Mouse (Mus musculus) thymus, postnatal 4 days (tissue): ENCODE measurements at regions not wholly inside any gene's neighbourhood (a gene's known extent, or its start where the extent isn't known, plus 50 kb on each side); places are given as distances from the start of the nearest gene placed in this dataset.

Source experiments
- DNase-seq: peaks from one replicate; pipeline ENCODE4 v3.0.0; 2021

- DNase-seq = no peak
Observed at GRCm38 (mm10) chr4:153727896-153728422, 229.1 kb upstream of the A430005L14Rik start.

- no peak for DNase-seq
Observed at GRCm38 (mm10) chr4:153738088-153738487, 218.9 kb upstream of the A430005L14Rik start.

- DNase-seq = no peak
Observed at GRCm38 (mm10) chr4:153742241-153742640, 214.8 kb upstream of the A430005L14Rik start.

- no peak for DNase-seq
Observed at GRCm38 (mm10) chr4:153752791-153753190, 204.2 kb upstream of the A430005L14Rik start.

- DNase-seq = no peak
Observed at GRCm38 (mm10) chr4:153758323-153758722, 198.7 kb upstream of the A430005L14Rik start.

DNA sequence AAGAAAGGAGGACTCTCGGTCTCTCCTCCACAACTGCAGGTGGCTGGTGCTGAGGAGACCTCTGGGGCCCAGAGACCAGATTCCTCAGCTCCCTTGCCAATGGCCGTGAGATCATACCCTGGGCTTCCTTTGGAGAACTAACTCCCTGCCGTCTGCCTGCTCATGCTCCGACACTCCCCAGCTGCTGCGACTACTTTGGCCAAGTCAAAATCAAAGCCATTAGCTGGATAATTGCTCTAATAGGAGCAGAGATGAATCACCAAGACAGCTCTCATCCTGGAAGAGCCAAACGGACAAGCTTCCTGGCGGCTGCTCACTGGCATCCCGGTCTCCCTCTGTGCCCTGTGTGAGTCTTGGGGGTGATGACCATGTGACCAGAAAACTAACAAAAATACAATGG, 198.3 kb upstream of the A430005L14Rik start:
- DNase-seq = no peak

DNA sequence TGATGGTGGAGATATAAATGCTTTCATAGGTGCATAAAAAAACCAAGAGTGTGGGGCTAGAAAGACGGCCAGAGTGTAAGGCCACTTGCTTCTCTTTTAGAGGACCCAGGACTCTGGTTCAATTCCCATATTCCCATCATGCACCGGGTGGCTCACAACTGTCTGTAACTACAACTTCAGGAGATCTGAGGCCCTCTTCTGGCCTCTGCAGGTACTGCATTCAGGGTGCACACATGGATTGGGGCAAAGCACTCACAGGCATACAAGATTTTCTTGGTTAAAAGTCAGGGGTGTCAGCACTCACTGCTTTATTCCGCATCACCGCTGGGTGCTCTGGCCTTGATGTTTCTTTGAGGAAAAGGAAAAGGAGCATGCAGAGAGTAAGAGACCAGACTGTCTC, 196.1 kb upstream of the A430005L14Rik start:
- no peak for DNase-seq

- no peak for DNase-seq
Observed at GRCm38 (mm10) chr4:153763413-153763812, 193.6 kb upstream of the A430005L14Rik start.

GRCm38 (mm10) chr4:153767713-153768112, 189.3 kb upstream of the A430005L14Rik start:
- DNase-seq = no peak

- DNase-seq = no peak
Observed at GRCm38 (mm10) chr4:153768350-153768749, 188.7 kb upstream of the A430005L14Rik start.

GRCm38 (mm10) chr4:153770675-153771074, 186.4 kb upstream of the A430005L14Rik start:
- DNase-seq = no peak

DNA sequence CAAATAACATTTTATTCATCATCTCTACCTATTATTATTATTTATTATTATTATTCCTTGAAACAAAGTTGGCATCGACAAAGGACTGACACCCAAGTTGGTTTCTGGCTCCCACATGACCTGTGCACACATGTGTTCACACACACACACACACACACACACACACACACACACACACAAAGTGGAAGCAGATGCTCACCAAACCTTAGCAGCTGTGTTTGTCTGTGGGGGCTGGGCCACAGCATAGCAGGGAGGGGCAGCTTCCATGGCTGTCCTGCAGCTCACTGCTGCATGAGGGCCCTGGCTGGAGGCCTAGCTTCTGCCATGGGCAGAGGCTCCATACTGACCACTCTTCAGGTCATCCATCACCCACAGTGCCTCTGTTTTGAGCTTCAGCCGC, 176.5 kb upstream of the A430005L14Rik start:
- DNase-seq = no peak

- no peak for DNase-seq
Observed at GRCm38 (mm10) chr4:153781271-153781670, 175.8 kb upstream of the A430005L14Rik start.

GRCm38 (mm10) chr4:153781981-153782521, 175.0 kb upstream of the A430005L14Rik start:
- DNase-seq = no peak

- DNase-seq = no peak
Observed at GRCm38 (mm10) chr4:153784401-153784800, 172.6 kb upstream of the A430005L14Rik start.

DNA sequence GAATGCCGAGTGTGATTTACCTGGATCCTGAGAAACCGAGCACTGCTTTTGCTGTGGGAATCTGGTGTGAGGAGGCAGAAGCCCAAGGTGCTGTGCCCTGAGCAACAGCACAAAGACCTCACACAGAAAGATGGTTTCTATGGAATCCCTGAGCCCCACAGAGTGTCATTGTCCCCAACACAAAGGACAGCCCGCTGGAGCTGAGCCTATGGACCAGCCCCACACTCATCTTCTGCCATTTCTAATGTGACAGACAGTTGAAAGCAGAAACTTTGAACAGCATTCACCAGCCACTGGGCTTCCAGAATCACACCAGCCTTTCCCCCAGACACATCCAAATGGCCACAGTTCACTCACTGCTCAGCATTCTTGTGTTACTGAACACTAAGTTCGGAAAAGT, 171.5 kb upstream of the A430005L14Rik start:
- no peak for DNase-seq

- no peak for DNase-seq
Observed at GRCm38 (mm10) chr4:153792307-153792706, 164.7 kb upstream of the A430005L14Rik start.

DNA sequence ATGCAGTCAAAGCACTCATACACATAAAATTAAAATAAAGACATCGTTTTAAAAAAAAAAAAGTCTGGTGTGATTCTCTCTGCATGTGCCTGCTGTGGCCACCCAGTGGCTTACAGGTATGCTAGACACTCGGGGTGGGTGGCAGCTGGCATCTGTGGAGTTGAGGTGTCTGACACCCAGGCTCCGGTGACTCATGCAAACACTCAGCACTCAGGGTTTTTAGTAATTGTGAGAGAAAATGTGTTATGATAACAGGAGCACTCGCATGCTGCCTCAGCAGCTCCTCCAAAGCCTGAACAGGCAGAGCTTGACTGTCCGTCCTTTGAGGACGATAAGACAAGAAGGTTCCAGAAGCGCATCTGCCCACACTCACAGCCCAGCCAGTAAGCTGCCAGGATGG, 159.0 kb upstream of the A430005L14Rik start:
- no peak for DNase-seq

GRCm38 (mm10) chr4:153805727-153806126, 151.3 kb upstream of the A430005L14Rik start:
- no peak for DNase-seq

- no peak for DNase-seq
Observed at GRCm38 (mm10) chr4:153806180-153806692, 150.8 kb upstream of the A430005L14Rik start.

- DNase-seq = no peak
Observed at GRCm38 (mm10) chr4:153806820-153807436, 150.1 kb upstream of the A430005L14Rik start.

DNA sequence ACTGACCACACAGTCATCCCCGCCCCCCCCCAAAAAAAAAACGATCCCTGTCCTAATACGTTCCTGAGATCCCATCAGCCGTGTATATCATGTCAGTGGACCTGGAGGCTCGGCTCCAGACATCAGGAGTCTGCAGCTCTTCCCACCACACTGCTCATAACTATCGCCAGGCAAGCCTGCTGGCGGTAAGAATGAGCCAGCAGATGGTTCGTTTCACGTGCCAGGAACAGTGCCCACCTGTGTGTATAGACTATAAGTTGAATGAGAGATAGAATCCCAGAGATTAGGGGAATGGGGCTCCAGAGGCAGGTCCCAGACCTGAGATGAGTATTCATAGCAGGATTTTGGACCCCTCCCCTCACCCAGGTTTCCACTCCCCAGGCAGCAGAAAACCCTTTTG, 144.2 kb upstream of the A430005L14Rik start:
- no peak for DNase-seq

- DNase-seq = no peak
Observed at GRCm38 (mm10) chr4:153827914-153828313, 129.1 kb upstream of the A430005L14Rik start.

DNA sequence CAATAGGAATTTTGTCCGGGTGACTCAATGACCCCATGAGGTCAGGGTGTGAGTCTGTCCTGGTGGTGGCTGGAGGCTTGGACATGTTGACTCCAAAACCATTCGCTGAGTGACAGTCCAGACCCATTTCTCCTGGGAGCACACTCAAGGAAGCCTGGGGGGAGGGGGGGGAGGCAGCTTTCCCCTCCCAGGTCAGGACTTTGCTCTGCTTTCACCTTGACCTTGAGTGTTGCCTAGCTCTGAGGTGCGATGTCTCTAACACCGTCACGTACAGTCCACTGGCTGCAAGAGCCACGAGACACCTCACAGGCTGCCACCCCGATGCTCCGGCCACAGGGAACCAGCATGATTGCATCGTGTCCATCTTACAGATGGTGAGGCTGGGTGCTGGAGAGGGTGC, 127.3 kb upstream of the A430005L14Rik start:
- no peak for DNase-seq

DNA sequence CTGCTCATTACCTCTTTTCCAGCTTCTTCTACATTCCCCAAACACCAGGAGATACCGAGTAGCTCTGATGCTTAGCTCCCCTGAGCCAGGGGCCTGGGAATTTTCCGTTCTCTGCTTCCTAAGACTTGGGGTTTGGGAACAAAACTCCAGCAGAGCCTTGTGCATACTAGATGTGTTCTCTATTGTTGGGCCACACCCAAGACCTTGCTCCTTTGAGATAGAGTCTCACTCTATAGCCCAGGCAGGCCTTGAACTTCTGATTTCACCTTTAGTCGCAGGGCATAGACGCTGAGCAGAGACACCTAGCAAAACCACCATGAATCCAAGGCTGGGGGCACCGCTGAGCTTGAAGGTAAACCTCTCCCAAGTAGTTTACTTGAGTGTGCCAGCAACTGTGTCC, 126.5 kb upstream of the A430005L14Rik start:
- DNase-seq = no peak
